Mouse (Mus musculus) heart, embryonic 15.5 days (tissue): Measurements from ENCODE around the gene Ivd. TPM values are rescaled to one million over a fixed set of nuclear protein-coding genes. Genes with fewer than 3 reads are reported as not detected.

ENCODE experiments used
- ATAC-seq: fragments of 200-750 bp; cut with Nextera tagmentation; replicated peaks from 2 replicates; pipeline ENCODE4 v1.8.0; 2017; ENCODE audit warnings: low read depth, moderate TSS enrichment; ENCODE audit not compliant: insufficient number of reproducible peaks, insufficient read depth, low FRiP score
- H3K27ac ChIP-seq: fragments of 300-500 bp; sonication (generic); 2 replicates; pipeline ENCODE4 v1.5.1; 2015; ENCODE audit warnings: mild to moderate bottlenecking, inconsistent platforms
- H3K27me3 ChIP-seq: fragments of 300-500 bp; sonication (generic); 2 replicates; pipeline ENCODE4 v1.6.1; 2015; ENCODE audit warnings: inconsistent platforms
- H3K36me3 ChIP-seq: fragments of 300-500 bp; sonication (generic); 2 replicates; pipeline ENCODE4 v1.6.1; 2015; ENCODE audit warnings: mild to moderate bottlenecking, inconsistent platforms
- H3K4me1 ChIP-seq: fragments of 300-500 bp; sonication (generic); replicated peaks from 2 replicates; pipeline ENCODE4 v1.6.1; 2015; ENCODE audit warnings: inconsistent platforms
- H3K4me2 ChIP-seq: fragments of 300-500 bp; sonication (generic); 2 replicates; pipeline ENCODE4 v1.6.1; 2015; ENCODE audit warnings: inconsistent platforms, mild to moderate bottlenecking, moderate library complexity
- H3K4me3 ChIP-seq: fragments of 300-500 bp; sonication (generic); 2 replicates; pipeline ENCODE4 v1.5.1; 2015; ENCODE audit warnings: mild to moderate bottlenecking, inconsistent platforms
- H3K9ac ChIP-seq: fragments of 300-500 bp; sonication (generic); 2 replicates; pipeline ENCODE4 v1.6.1; 2015; ENCODE audit warnings: mild to moderate bottlenecking, inconsistent platforms
- H3K9me3 ChIP-seq: fragments of 300-500 bp; sonication (generic); replicated peaks from 2 replicates; pipeline ENCODE4 v1.6.1; 2016; ENCODE audit warnings: inconsistent platforms
- WGBS: fragments of 180-500 bp; shearing (Covaris S2); methylation state at CpG from one replicate; pipeline ENCODE4 v1.1.7; 2015; ENCODE audit warnings: mixed read lengths; 5-methylcytosine and 5-hydroxymethylcytosine counted together
- polyA plus RNA-seq: library from polyadenylated mRNA; unstranded; fragments of >200 nt; fragmentation: Nextera tagmentation; extraction: Ambion mirVana; gene quantifications from 2 replicates; pipeline ENCODE4 v1.2.1, GENCODE M21; 2015

Gene Ivd
- polyA plus RNA-seq, 1 experiment from 2014 or later = 80.6 TPM

GRCm38 (mm10) chr2:118899981-118900825 lies 38.4 kb downstream of the Ivd start, which contains the start of gene Bahd1:
TSS of gene Bahd1 (plus strand) at chr2:118900377.
- Histone ChIP-seq H3K9ac (peak within 1 kb of the TSS; percentile 52), H3K4me2 (peak within 1 kb of the TSS; percentile 98), H3K27ac (no peak within 1 kb of the TSS), H3K9me3 (no peaks in the 10 kb centered on the region), H3K4me1 (peaks cover 57% of the 10 kb centered on the region), H3K27me3 (peaks cover 52% of the 10 kb centered on the region), H3K36me3 (no peaks in the 10 kb centered on the region), H3K4me3 (peak within 1 kb of the TSS; percentile 96)
- ATAC-seq = no peak
- 1% methylated on average over 32 of the region's 32 CpGs for WGBS

GRCm38 (mm10) chr2:118900826-118901140 lies 39.0 kb downstream of the Ivd start:
- peak overlapping the region; percentile 98 for H3K4me2 ChIP-seq
- no peak overlapping the region for H3K27ac ChIP-seq
- peak overlapping the region; percentile 52 for H3K9ac ChIP-seq
- peaks cover 46% of the 10 kb centered on the region for H3K27me3 ChIP-seq
- H3K4me3 ChIP-seq = peak overlapping the region; percentile 96
- ATAC-seq = no peak
- H3K9me3 ChIP-seq = no peaks in the 10 kb centered on the region
- 0% methylated on average over 11 of the region's 11 CpGs for WGBS
- no peaks in the 10 kb centered on the region for H3K36me3 ChIP-seq
- H3K4me1 ChIP-seq = peaks cover 57% of the 10 kb centered on the region

- H3K4me1 ChIP-seq = peaks cover 52% of the 10 kb centered on the region
- peak overlapping the region; percentile 96 for H3K4me3 ChIP-seq
- ATAC-seq = peak; percentile 90
Measured at GRCm38 (mm10) chr2:118901175-118902031, 39.6 kb downstream of the Ivd start.

GRCm38 (mm10) chr2:118902051-118903025 lies 40.6 kb downstream of the Ivd start:
- peak overlapping the region; percentile 98 for H3K4me2 ChIP-seq
- peak overlapping the region; percentile 80 for H3K27ac ChIP-seq
- peak overlapping the region; percentile 96 for H3K4me3 ChIP-seq
- under 1% methylated on average over 79 of the region's 106 CpGs for WGBS
- H3K36me3 ChIP-seq = no peaks in the 10 kb centered on the region
- H3K4me1 ChIP-seq = peaks cover 42% of the 10 kb centered on the region
- ATAC-seq = peak; percentile 33
- peak overlapping the region; percentile 86 for H3K9ac ChIP-seq
- H3K27me3 ChIP-seq = peaks cover 33% of the 10 kb centered on the region
- no peaks in the 10 kb centered on the region for H3K9me3 ChIP-seq

More at GRCm38 (mm10) chr2:118901175-118902031, 39.6 kb downstream of the Ivd start:
- H3K36me3 ChIP-seq = no peaks in the 10 kb centered on the region
- H3K27ac ChIP-seq = peak overlapping the region; percentile 80
- under 1% methylated on average over 42 of the region's 120 CpGs for WGBS
- H3K9me3 ChIP-seq = no peaks in the 10 kb centered on the region
- peak overlapping the region; percentile 98 for H3K4me2 ChIP-seq
- peak overlapping the region; percentile 86 for H3K9ac ChIP-seq
- H3K27me3 ChIP-seq = peaks cover 43% of the 10 kb centered on the region

GRCm38 (mm10) chr2:118903333-118903741 lies 41.6 kb downstream of the Ivd start:
- H3K4me1 ChIP-seq = peaks cover 34% of the 10 kb centered on the region
- WGBS = 13% methylated on average over 10 of the region's 10 CpGs
- H3K27me3 ChIP-seq = peaks cover 23% of the 10 kb centered on the region
- H3K9ac ChIP-seq = peak overlapping the region; percentile 86
- H3K4me2 ChIP-seq = peak overlapping the region; percentile 98
- H3K9me3 ChIP-seq = no peaks in the 10 kb centered on the region
- no peak overlapping the region for H3K27ac ChIP-seq
- peak overlapping the region; percentile 96 for H3K4me3 ChIP-seq
- ATAC-seq = no peak
- no peaks in the 10 kb centered on the region for H3K36me3 ChIP-seq

GRCm38 (mm10) chr2:118905433-118906117 lies 43.8 kb downstream of the Ivd start:
- H3K4me2 ChIP-seq = no peak overlapping the region
- H3K27ac ChIP-seq = no peak overlapping the region
- no peak overlapping the region for H3K9ac ChIP-seq
- no peak overlapping the region for H3K4me3 ChIP-seq
- no peak for ATAC-seq
- H3K4me1 ChIP-seq = peaks cover 27% of the 10 kb centered on the region
- WGBS = 86% methylated on average over 7 of the region's 7 CpGs
- H3K9me3 ChIP-seq = no peaks in the 10 kb centered on the region
- H3K36me3 ChIP-seq = no peaks in the 10 kb centered on the region
- peaks cover 3% of the 10 kb centered on the region; the same call in 1 of the 2 replicates for H3K27me3 ChIP-seq

GRCm38 (mm10) chr2:118906118-118906492 lies 44.4 kb downstream of the Ivd start:
- no peaks in the 10 kb centered on the region for H3K27me3 ChIP-seq
- peaks cover 24% of the 10 kb centered on the region for H3K4me1 ChIP-seq
- H3K9ac ChIP-seq = no peak overlapping the region
- no peaks in the 10 kb centered on the region for H3K36me3 ChIP-seq
- no peaks in the 10 kb centered on the region for H3K9me3 ChIP-seq
- ATAC-seq = no peak
- H3K4me2 ChIP-seq = no peak overlapping the region
- no peak overlapping the region for H3K27ac ChIP-seq
- no peak overlapping the region for H3K4me3 ChIP-seq
- WGBS = 82% methylated on average over 5 of the region's 5 CpGs

GRCm38 (mm10) chr2:118907781-118908180 lies 46.0 kb downstream of the Ivd start:
- H3K4me2 ChIP-seq = no peak overlapping the region
- no peak overlapping the region for H3K27ac ChIP-seq
- no peak overlapping the region for H3K9ac ChIP-seq
- WGBS = 75% methylated on average over 3 of the region's 3 CpGs
- no peaks in the 10 kb centered on the region for H3K9me3 ChIP-seq
- H3K36me3 ChIP-seq = no peaks in the 10 kb centered on the region
- peaks cover 22% of the 10 kb centered on the region for H3K4me1 ChIP-seq
- ATAC-seq = no peak
- H3K27me3 ChIP-seq = no peaks in the 10 kb centered on the region
- H3K4me3 ChIP-seq = no peak overlapping the region

GRCm38 (mm10) chr2:118909151-118909550 lies 47.4 kb downstream of the Ivd start:
- H3K36me3 ChIP-seq = no peaks in the 10 kb centered on the region
- WGBS = 78% methylated on average over 1 of the region's 1 CpGs

GRCm38 (mm10) chr2:118910605-118911278 lies 49.0 kb downstream of the Ivd start:
- no peak overlapping the region for H3K27ac ChIP-seq
- H3K9me3 ChIP-seq = no peaks in the 10 kb centered on the region
- no peaks in the 10 kb centered on the region for H3K27me3 ChIP-seq
- 73% methylated on average over 7 of the region's 7 CpGs for WGBS
- H3K4me2 ChIP-seq = no peak overlapping the region
- no peak overlapping the region for H3K9ac ChIP-seq
- H3K4me3 ChIP-seq = no peak overlapping the region
- H3K4me1 ChIP-seq = peaks cover 28% of the 10 kb centered on the region
- no peak for ATAC-seq
- no peaks in the 10 kb centered on the region for H3K36me3 ChIP-seq

More at GRCm38 (mm10) chr2:118909151-118909550, 47.4 kb downstream of the Ivd start:
- Histone ChIP-seq H3K27ac (no peak overlapping the region), H3K4me2 (no peak overlapping the region), H3K4me3 (no peak overlapping the region), H3K9me3 (no peaks in the 10 kb centered on the region), H3K27me3 (no peaks in the 10 kb centered on the region), H3K9ac (no peak overlapping the region), H3K4me1 (peaks cover 22% of the 10 kb centered on the region)
- ATAC-seq = no peak
